Mouse (Mus musculus) megakaryocyte, embryonic 14.5 days (primary cell): ENCODE measurements around the gene Ptgs2. TPM values are rescaled to one million over a fixed set of nuclear protein-coding genes. Genes with fewer than 3 reads are reported as not detected.

Experiments
- H3K27me3 ChIP-seq: replicated peaks from 2 replicates; pipeline ENCODE3; 2012; ENCODE audit warnings: inconsistent platforms
- H3K36me3 ChIP-seq: replicated peaks from 2 replicates; pipeline ENCODE3; 2012; ENCODE audit warnings: low read length, inconsistent platforms, mixed read lengths
- H3K4me1 ChIP-seq: 2 replicates; pipeline ENCODE4 v1.6.1; 2012; ENCODE audit warnings: inconsistent platforms
- H3K4me3 ChIP-seq: replicated peaks from 2 replicates; pipeline ENCODE3; 2012; ENCODE audit warnings: moderate library complexity, mild to moderate bottlenecking, inconsistent platforms
- H3K9me3 ChIP-seq: 2 replicates; pipeline ENCODE4 v1.6.1; 2012; ENCODE audit warnings: inconsistent platforms
- FLI1 ChIP-seq: IDR thresholded peaks from 2 replicates; pipeline ENCODE4 v1.6.1; 2012; ENCODE audit warnings: low read length, inconsistent platforms, mixed read lengths
- GATA1 ChIP-seq: IDR thresholded peaks from 3 replicates; pipeline ENCODE4 v1.6.1; 2012; ENCODE audit warnings: mixed read lengths, low read length, inconsistent platforms, borderline replicate concordance
- polyA plus RNA-seq: library from polyadenylated mRNA; stranded (reverse); fragments of >175 nt; gene quantifications from 2 replicates; pipeline ENCODE4 v1.2.3, GENCODE M21; 2012; ENCODE audit warnings: low replicate concordance; ENCODE audit not compliant: insufficient read depth

Ptgs2 gene
- polyA plus RNA-seq, 1 experiment, result 0.07 TPM

GRCm38 (mm10) chr1:150141939-150142338, 42.1 kb downstream of the Ptgs2 start:
- H3K36me3 ChIP-seq, result no peaks in the 10 kb centered on the region
- no peaks in the 10 kb centered on the region for H3K4me1 ChIP-seq
- H3K27me3 ChIP-seq, result no peaks in the 10 kb centered on the region
- no peak overlapping the region for H3K4me3 ChIP-seq
- TF ChIP-seq GATA1, result no peak
- no peaks in the 10 kb centered on the region for H3K9me3 ChIP-seq

DNA sequence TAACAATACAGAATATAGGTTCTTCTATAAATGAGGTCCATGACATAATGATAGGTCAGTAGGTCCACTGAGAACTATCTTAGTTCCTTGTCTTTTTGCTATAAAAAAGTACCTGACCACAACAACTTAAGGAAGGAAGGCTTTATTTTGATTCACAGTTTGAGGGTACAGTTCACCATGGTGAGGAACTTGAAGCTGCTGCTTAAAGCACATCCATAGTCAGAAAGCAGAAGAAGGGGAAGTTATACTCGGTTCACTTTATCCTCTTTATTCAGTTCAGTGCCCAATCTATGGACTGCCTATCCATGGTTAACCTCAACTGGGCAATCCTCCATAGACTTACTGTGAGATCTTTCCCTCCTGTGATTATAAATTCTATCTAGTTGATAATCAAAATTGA, 43.7 kb downstream of the Ptgs2 start:
- no peaks in the 10 kb centered on the region for H3K36me3 ChIP-seq
- no peak overlapping the region for H3K4me3 ChIP-seq
- no peaks in the 10 kb centered on the region for H3K27me3 ChIP-seq
- no peak for TF ChIP-seq FLI1
- TF ChIP-seq GATA1, result no peak
- H3K9me3 ChIP-seq, result no peaks in the 10 kb centered on the region
- no peaks in the 10 kb centered on the region for H3K4me1 ChIP-seq

DNA sequence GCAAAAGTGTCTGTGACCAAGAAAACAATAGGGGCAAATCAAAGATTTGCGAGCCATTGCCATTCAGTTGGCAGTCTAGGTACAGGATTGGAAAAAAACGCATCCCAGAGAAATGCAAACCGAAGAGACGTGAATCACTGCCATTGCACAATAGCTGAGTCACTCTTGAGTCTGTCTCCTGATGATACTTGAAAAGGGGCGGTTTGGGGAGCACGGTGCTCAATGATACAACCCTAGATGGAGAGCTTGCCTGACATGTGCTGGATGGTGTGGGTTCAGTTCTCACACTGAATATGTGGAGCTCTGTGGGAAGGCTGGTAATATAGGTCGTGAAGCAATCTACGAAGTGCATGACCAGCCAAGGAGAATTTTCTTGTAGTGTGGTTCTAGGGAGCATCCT, 45.2 kb downstream of the Ptgs2 start:
- Histone ChIP-seq H3K4me3 (no peak overlapping the region), H3K9me3 (no peaks in the 10 kb centered on the region), H3K36me3 (no peaks in the 10 kb centered on the region), H3K27me3 (no peaks in the 10 kb centered on the region), H3K4me1 (no peaks in the 10 kb centered on the region)
- TF ChIP-seq FLI1, result no peak
- no peak for TF ChIP-seq GATA1

DNA sequence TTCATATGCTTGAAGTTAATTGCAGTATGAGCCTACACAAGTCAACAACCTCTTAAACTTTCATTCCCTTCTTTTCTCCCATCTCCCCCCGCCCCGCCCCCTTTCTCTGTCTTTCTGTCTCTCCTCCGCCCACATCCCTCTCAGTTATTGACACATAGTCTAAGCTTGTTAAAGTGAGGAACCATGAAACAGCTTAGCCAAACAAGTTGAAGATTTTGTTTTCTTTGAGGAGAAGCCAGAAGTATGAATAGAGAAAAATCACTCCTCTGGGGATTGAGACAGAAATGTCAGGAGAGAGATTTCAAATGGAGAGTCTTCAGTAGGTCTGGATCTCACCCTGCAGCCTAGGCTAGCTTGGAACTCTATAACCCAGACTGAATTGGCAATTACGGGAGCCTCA, 47.4 kb downstream of the Ptgs2 start:
- H3K27me3 ChIP-seq, result no peaks in the 10 kb centered on the region
- TF ChIP-seq GATA1 (no peak), FLI1 (no peak)
- H3K9me3 ChIP-seq, result no peaks in the 10 kb centered on the region
- H3K36me3 ChIP-seq, result no peaks in the 10 kb centered on the region
- H3K4me3 ChIP-seq, result no peak overlapping the region
- H3K4me1 ChIP-seq, result 0 out of 2 replicates have a peak, but pooled peaks cover 4% of the 10 kb centered on the region

- H3K9me3 ChIP-seq, result 0 out of 2 replicates have a peak, but pooled peaks cover 4% of the 10 kb centered on the region
- H3K4me1 ChIP-seq, result 0 out of 2 replicates have a peak, but pooled peaks cover 4% of the 10 kb centered on the region
- TF ChIP-seq GATA1, result no peak
- no peak for TF ChIP-seq FLI1
- H3K27me3 ChIP-seq, result no peaks in the 10 kb centered on the region
- no peak overlapping the region for H3K4me3 ChIP-seq
- no peaks in the 10 kb centered on the region for H3K36me3 ChIP-seq
Observed at GRCm38 (mm10) chr1:150151411-150151810, 51.6 kb downstream of the Ptgs2 start.

Other genes starting within 250 kb of the Ptgs2 start
- 0.58 and 5.3 TPM in 2 replicates for gene Pla2g4a, start 138.7 kb upstream of the Ptgs2 start, polyA plus RNA-seq
- not detected in 2 replicates for gene Pdc, start 219.4 kb downstream of the Ptgs2 start, polyA plus RNA-seq